Mouse (Mus musculus) forebrain, embryonic 10.5 days (tissue): ENCODE measurements at regions not wholly inside any gene's neighbourhood (a gene's known extent, or its start where the extent isn't known, plus 50 kb on each side); places are given as distances from the start of the nearest gene placed in this dataset.

Experiments
- DNase-seq: peaks from one replicate; pipeline ENCODE4 v3.0.0-alpha.2; 2017; ENCODE audit warnings: low spot score; ENCODE audit errors: extremely low spot score
- H3K27ac ChIP-seq: fragments of 300-500 bp; sonication (generic); 2 replicates; pipeline ENCODE4 v1.5.1; 2016; ENCODE audit warnings: mild to moderate bottlenecking
- H3K27me3 ChIP-seq: fragments of 300-500 bp; sonication (generic); 2 replicates; pipeline ENCODE4 v1.6.1; 2016; ENCODE audit warnings: mild to moderate bottlenecking; ENCODE audit not compliant: poor library complexity, severe bottlenecking
- H3K36me3 ChIP-seq: fragments of 300-500 bp; sonication (generic); replicated peaks from 2 replicates; pipeline ENCODE4 v1.6.1; 2016; ENCODE audit warnings: mild to moderate bottlenecking, moderate library complexity
- H3K4me1 ChIP-seq: fragments of 300-500 bp; sonication (generic); 2 replicates; pipeline ENCODE4 v1.6.1; 2016
- H3K4me3 ChIP-seq: fragments of 300-500 bp; sonication (generic); 2 replicates; pipeline ENCODE4 v1.5.1; 2016; ENCODE audit warnings: mild to moderate bottlenecking, moderate library complexity
- H3K9me3 ChIP-seq: fragments of 300-500 bp; sonication (generic); 2 replicates; pipeline ENCODE4 v1.6.1; 2016; ENCODE audit warnings: mild to moderate bottlenecking, moderate library complexity
- WGBS: fragments of 180-500 bp; shearing (Covaris S2); methylation state at CpG from one replicate; pipeline ENCODE4 v1.1.7; 2016; 5-methylcytosine and 5-hydroxymethylcytosine counted together

GRCm38 (mm10) chr6:89069108-89069507, 167.1 kb downstream of the Tpra1 start:
- no peak overlapping the region for H3K4me3 ChIP-seq
- H3K27me3 ChIP-seq = no peaks in the 10 kb centered on the region
- H3K36me3 ChIP-seq = no peaks in the 10 kb centered on the region
- H3K9me3 ChIP-seq = peaks cover 4% of the 10 kb centered on the region; the same call in 1 of the 2 replicates
- WGBS = 82% methylated on average over 5 of the region's 5 CpGs
- H3K4me1 ChIP-seq = peaks cover 41% of the 10 kb centered on the region
- no peak for DNase-seq
- H3K27ac ChIP-seq = no peak overlapping the region

DNA sequence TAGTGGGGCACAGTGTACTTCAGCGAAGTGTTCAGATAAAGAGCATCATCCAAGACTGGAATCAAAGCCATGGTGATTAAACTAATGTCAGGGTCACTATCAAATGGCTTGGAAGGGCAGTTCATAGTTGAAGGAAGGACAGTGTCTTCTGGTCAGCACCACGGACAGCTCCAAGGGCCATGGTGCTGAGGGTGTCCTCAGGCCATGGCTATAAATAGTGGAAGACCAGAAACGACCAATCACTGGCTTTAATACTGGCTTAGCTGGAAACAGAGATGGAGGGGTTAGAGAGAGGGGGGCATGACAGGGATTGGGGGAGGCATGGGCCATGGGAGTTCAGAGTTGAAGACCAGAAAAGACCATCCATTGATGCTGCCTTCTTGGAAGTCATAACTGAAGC, 168.0 kb downstream of the Tpra1 start:
- no peak overlapping the region for H3K27ac ChIP-seq
- H3K27me3 ChIP-seq = no peaks in the 10 kb centered on the region
- H3K4me1 ChIP-seq = peaks cover 32% of the 10 kb centered on the region
- H3K4me3 ChIP-seq = no peak overlapping the region
- DNase-seq = peak; percentile 53
- H3K36me3 ChIP-seq = no peaks in the 10 kb centered on the region
- 17% methylated on average over 3 of the region's 3 CpGs for WGBS
- peaks cover 4% of the 10 kb centered on the region; the same call in 1 of the 2 replicates for H3K9me3 ChIP-seq

DNA sequence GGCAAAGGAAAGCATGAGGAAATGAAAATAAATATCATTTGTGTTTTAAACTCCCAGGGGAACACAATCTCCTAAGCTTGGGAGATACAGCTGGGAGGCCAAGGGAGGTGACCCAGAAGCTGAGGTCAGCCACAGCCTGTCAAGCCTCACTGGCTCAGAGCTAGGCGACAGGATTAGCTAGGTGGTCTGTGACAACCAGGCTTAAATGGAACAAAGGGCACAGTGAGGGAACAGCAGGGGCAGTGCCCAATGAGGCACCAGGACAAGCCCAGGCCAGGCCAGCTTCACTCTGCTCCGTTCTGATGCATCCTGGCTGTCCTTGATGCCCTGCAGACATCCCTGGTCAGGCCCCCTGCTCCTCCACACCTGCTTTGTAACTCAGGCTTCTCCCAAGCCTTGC, 169.7 kb downstream of the Tpra1 start:
- Histone ChIP-seq H3K9me3 (peaks cover 4% of the 10 kb centered on the region; the same call in 1 of the 2 replicates), H3K4me3 (no peak overlapping the region), H3K27ac (peak overlapping the region; percentile 26; the same call in 1 of the 2 replicates), H3K36me3 (no peaks in the 10 kb centered on the region), H3K27me3 (no peaks in the 10 kb centered on the region), H3K4me1 (peaks cover 26% of the 10 kb centered on the region)
- DNase-seq = peak; percentile 22
- WGBS = 3% methylated on average over 2 of the region's 2 CpGs

DNA sequence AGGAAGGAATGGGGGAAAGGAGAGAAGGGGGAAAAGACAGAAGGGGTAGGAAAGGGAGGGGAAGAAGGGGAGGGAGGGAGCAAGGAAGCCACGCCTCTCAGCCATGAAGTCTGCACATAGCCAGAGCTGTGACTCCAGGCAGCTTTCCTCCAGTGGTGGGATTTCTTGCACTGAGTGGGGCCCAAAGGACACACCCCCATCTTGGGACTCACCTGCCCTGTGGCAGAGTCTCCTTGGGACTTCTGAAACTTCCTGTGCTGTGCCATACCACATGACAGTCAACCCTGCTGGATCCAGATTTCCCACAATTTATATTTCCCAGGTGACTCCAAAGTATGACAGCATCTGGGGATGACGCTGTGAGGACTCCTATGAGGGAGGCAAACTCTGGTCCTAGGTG, 170.5 kb downstream of the Tpra1 start:
- peak overlapping the region; percentile 26; the same call in 1 of the 2 replicates for H3K27ac ChIP-seq
- H3K4me3 ChIP-seq = no peak overlapping the region
- no peaks in the 10 kb centered on the region for H3K36me3 ChIP-seq
- 52% methylated on average over 2 of the region's 2 CpGs for WGBS
- H3K27me3 ChIP-seq = no peaks in the 10 kb centered on the region
- peaks cover 26% of the 10 kb centered on the region for H3K4me1 ChIP-seq
- DNase-seq = no peak
- H3K9me3 ChIP-seq = peaks cover under 1% of the 10 kb centered on the region; the same call in 1 of the 2 replicates

DNA sequence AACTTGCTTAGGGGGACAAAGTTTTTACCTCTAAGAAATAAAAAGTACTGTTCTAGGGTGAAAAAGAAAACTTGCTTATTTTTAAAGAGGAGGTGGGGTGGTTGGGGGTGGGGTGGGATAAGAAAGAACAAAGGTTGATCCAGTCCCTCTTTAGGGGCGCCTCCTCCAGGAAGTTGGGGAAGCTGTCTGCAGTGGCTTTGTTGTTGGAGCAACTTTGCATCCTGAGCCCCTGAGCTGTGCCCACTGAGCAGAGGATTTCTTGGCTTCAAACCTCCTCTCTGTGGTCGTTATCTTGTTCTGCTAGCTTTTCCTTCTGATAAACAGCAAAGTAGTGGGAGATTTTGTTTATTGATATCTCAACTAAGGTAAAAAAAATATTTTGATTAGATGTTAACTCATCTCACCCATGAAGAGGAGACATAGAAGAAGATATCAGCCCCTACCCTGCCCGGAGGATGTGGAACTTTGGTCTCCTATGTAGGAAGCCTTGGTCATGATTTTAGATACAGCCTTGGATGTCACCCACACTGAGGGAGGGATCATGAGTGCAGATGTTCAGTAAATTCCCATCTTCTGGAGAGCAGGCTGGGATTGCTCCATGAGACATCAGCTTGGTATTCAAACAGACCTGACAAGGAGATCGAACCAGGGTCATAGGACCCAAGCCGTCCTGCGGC, 179.7 kb downstream of the Tpra1 start:
- 74% methylated on average over 6 of the region's 6 CpGs for WGBS
- Histone ChIP-seq H3K27ac (0 out of 2 replicates have a peak overlapping the region, but pooled peaks have one; percentile 5), H3K36me3 (no peaks in the 10 kb centered on the region), H3K4me3 (no peak overlapping the region), H3K27me3 (no peaks in the 10 kb centered on the region), H3K9me3 (no peaks in the 10 kb centered on the region), H3K4me1 (peaks cover 9% of the 10 kb centered on the region; the same call in 1 of the 2 replicates)
- DNase-seq = no peak

DNA sequence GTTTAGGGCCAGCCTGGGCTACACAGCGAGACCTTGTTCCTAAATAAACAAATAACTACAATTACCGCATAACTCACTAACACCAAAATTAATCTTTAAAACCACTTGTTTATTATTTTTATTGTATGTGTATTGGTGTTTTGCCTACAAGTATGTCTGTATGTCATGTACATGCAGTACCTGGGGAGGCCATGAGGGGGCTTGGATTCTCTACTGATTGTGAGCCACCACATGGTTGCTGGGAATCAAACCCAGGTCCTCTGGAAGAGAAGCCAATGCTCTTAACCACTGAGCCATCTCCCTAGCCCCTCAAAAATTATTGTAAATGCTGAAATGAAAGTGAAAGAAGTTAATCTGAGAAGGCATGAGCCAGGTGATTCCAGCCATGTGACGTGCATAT, 182.4 kb downstream of the Tpra1 start:
- Histone ChIP-seq H3K27me3 (no peaks in the 10 kb centered on the region), H3K4me1 (peaks cover 9% of the 10 kb centered on the region; the same call in 1 of the 2 replicates), H3K27ac (no peak overlapping the region), H3K36me3 (no peaks in the 10 kb centered on the region), H3K4me3 (no peak overlapping the region), H3K9me3 (peaks cover 2% of the 10 kb centered on the region)
- WGBS = 97% methylated on average over 3 of the region's 3 CpGs
- DNase-seq = no peak

GRCm38 (mm10) chr6:89085151-89085550, 183.1 kb downstream of the Tpra1 start:
- Histone ChIP-seq H3K27me3 (no peaks in the 10 kb centered on the region), H3K9me3 (peaks cover 6% of the 10 kb centered on the region), H3K4me1 (0 out of 2 replicates have a peak, but pooled peaks cover 5% of the 10 kb centered on the region), H3K27ac (no peak overlapping the region), H3K4me3 (no peak overlapping the region), H3K36me3 (no peaks in the 10 kb centered on the region)
- DNase-seq = no peak
- WGBS = 87% methylated on average over 6 of the region's 6 CpGs

DNA sequence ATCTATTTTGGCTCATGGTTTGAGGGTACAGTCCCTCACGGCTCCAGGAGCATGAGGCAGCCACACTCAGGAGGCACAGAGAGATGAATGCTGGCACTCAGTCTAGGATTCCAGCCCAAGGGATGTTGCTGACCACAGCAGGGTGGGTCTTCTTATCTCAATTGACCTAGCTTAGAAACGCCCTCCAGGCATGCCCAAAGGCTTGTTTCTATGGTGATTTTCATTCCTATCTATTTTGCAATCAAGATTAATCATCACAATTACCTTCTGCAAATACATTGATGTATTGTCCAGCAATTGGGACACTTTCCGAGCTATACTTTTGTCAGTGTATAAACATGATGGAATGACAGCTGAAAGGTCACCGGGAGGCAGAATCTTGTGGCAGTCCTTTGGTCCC, 185.6 kb downstream of the Tpra1 start:
- Histone ChIP-seq H3K27ac (no peak overlapping the region), H3K9me3 (peaks cover 6% of the 10 kb centered on the region), H3K4me1 (no peaks in the 10 kb centered on the region), H3K4me3 (no peak overlapping the region), H3K36me3 (no peaks in the 10 kb centered on the region), H3K27me3 (no peaks in the 10 kb centered on the region)
- WGBS = 78% methylated on average over 4 of the region's 4 CpGs
- no peak for DNase-seq

- no peaks in the 10 kb centered on the region for H3K4me1 ChIP-seq
- H3K36me3 ChIP-seq = no peaks in the 10 kb centered on the region
- DNase-seq = no peak
- H3K9me3 ChIP-seq = peaks cover 6% of the 10 kb centered on the region
- H3K27me3 ChIP-seq = no peaks in the 10 kb centered on the region
- WGBS = 91% methylated on average over 5 of the region's 5 CpGs
- no peak overlapping the region for H3K27ac ChIP-seq
- H3K4me3 ChIP-seq = no peak overlapping the region
Observed at GRCm38 (mm10) chr6:89090096-89090495, 188.0 kb downstream of the Tpra1 start.

DNA sequence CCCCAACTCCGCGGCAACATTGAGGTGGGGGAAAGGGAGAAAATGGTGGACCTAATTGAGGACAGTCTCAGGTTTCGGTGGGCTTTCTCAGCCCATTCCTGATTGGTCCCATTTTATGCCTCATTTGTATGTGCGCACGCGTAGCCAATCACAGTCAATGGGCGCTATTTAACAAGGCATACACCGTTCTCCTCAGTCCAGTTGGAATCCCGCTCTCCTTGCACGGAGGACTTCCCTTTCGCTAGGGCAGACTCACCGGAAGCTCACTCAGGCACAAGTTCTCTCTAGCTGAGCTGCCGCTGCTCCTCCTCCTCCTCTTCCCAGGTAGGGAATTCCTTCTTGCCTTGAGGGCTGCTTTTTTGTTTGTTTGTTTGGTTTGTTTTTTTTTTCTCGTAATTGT, 193.9 kb downstream of the Tpra1 start:
- WGBS = 90% methylated on average over 14 of the region's 14 CpGs
- Histone ChIP-seq H3K27me3 (no peaks in the 10 kb centered on the region), H3K36me3 (no peaks in the 10 kb centered on the region), H3K4me1 (no peaks in the 10 kb centered on the region), H3K27ac (no peak overlapping the region), H3K9me3 (no peaks in the 10 kb centered on the region), H3K4me3 (no peak overlapping the region)
- no peak for DNase-seq

GRCm38 (mm10) chr6:89097531-89097930, 195.5 kb downstream of the Tpra1 start:
- WGBS = 91% methylated on average over 8 of the region's 8 CpGs
- no peaks in the 10 kb centered on the region for H3K4me1 ChIP-seq

GRCm38 (mm10) chr6:89119241-89119640, 217.2 kb downstream of the Tpra1 start:
- no peak for DNase-seq
- WGBS = 77% methylated on average over 1 of the region's 1 CpGs
- H3K4me3 ChIP-seq = no peak overlapping the region

More at GRCm38 (mm10) chr6:89097531-89097930, 195.5 kb downstream of the Tpra1 start:
- no peak for DNase-seq
- Histone ChIP-seq H3K9me3 (no peaks in the 10 kb centered on the region), H3K27me3 (no peaks in the 10 kb centered on the region), H3K4me3 (no peak overlapping the region), H3K36me3 (no peaks in the 10 kb centered on the region), H3K27ac (no peak overlapping the region)

DNA sequence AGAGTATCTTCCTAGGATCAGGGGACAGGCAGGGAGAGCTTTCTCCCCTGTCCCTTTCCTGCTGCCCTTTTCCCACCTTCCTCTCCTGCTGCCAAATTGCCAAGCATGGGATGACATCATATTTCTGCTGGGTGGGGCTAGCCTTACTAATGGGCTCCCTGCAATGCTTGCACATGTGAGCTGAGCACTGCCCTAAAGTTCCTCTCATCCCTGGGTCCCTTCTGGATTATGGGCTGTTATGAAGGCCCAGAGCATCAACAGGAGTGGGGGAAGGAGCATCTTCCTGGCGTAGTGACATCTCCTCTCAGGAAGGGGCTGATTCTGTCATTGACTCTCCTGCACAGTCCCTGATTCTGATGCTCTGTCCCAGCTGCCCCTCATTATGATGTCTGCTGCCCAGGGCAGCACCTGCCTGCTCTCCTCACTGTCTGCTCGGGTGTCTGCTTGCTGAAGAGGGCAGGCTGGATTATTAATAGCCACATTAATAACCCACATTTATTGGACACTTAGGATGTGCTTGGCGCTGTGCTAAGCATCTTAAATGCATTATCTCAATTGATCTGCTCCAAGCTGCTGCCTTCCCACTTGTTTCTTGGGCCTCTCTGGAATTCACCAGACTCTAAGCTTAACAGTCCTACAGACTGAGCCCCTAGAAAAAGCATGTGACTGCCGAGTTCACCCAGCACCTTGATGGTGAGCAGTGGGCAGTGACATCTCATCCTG, 219.1 kb downstream of the Tpra1 start:
- H3K27ac ChIP-seq = no peak overlapping the region
- peaks cover 10% of the 10 kb centered on the region; the same call in 1 of the 2 replicates for H3K27me3 ChIP-seq
- no peaks in the 10 kb centered on the region for H3K36me3 ChIP-seq
- no peak overlapping the region for H3K4me3 ChIP-seq
- H3K9me3 ChIP-seq = no peaks in the 10 kb centered on the region
- peaks cover 22% of the 10 kb centered on the region for H3K4me1 ChIP-seq
- DNase-seq = no peak
- WGBS = 70% methylated on average over 4 of the region's 4 CpGs

More at GRCm38 (mm10) chr6:89119241-89119640, 217.2 kb downstream of the Tpra1 start:
- Histone ChIP-seq H3K9me3 (no peaks in the 10 kb centered on the region), H3K4me1 (peaks cover 18% of the 10 kb centered on the region), H3K27me3 (peaks cover 8% of the 10 kb centered on the region; the same call in 1 of the 2 replicates), H3K36me3 (no peaks in the 10 kb centered on the region), H3K27ac (no peak overlapping the region)
